Mouse (Mus musculus): ENCODE data around the gene Efhc1.

The Efhc1 gene

GRCm38 (mm10) chr1:20943016-20943415 lies 8.4 kb upstream of the Efhc1 start:
- in situ Hi-C loops (cut with MboI, MseI), result no loop called here

- in situ Hi-C loops (cut with MboI, MseI), result no loop called here
Observed at GRCm38 (mm10) chr1:20951799-20952198, 373 bp downstream of the Efhc1 start.

GRCm38 (mm10) chr1:20954876-20955275 lies 3.5 kb downstream of the Efhc1 start:
- in situ Hi-C loops (cut with MboI, MseI), result no loop called here

- in situ Hi-C loops (cut with MboI, MseI), result no loop called here
Observed at GRCm38 (mm10) chr1:20969642-20970041, 18.2 kb downstream of the Efhc1 start.

- in situ Hi-C loops (cut with MboI, MseI), result no loop called here
Observed at GRCm38 (mm10) chr1:20973389-20973788, 22.0 kb downstream of the Efhc1 start.

GRCm38 (mm10) chr1:20974341-20975135 lies 23.1 kb downstream of the Efhc1 start:
- in situ Hi-C loops (cut with MboI, MseI), result loop anchor here (5.0 kb wide), 1 partner anchor 58 kb away; no protein-coding TSS in a partner anchor

- in situ Hi-C loops (cut with MboI, MseI), result no loop called here
Observed at GRCm38 (mm10) chr1:20980553-20980952, 29.1 kb downstream of the Efhc1 start.

- in situ Hi-C loops (cut with MboI, MseI), result no loop called here
Observed at GRCm38 (mm10) chr1:20981764-20982163, 30.3 kb downstream of the Efhc1 start.

GRCm38 (mm10) chr1:20984103-20984502 lies 32.7 kb downstream of the Efhc1 start:
- in situ Hi-C loops (cut with MboI, MseI), result no loop called here

GRCm38 (mm10) chr1:20984582-20984981 lies 33.2 kb downstream of the Efhc1 start:
- in situ Hi-C loops (cut with MboI, MseI), result no loop called here

- in situ Hi-C loops (cut with MboI, MseI), result no loop called here
Observed at GRCm38 (mm10) chr1:20986378-20987056, 35.1 kb downstream of the Efhc1 start.

GRCm38 (mm10) chr1:20989461-20990083 lies 38.1 kb downstream of the Efhc1 start:
- in situ Hi-C loops (cut with MboI, MseI), result no loop called here

GRCm38 (mm10) chr1:20993690-20994089 lies 42.3 kb downstream of the Efhc1 start:
- in situ Hi-C loops (cut with MboI, MseI), result no loop called here

- in situ Hi-C loops (cut with MboI, MseI), result no loop called here
Observed at GRCm38 (mm10) chr1:20994338-20994737, 42.9 kb downstream of the Efhc1 start.

GRCm38 (mm10) chr1:20995331-20995986 lies 44.0 kb downstream of the Efhc1 start:
- in situ Hi-C loops (cut with MboI, MseI), result no loop called here

GRCm38 (mm10) chr1:20996603-20997327 lies 45.3 kb downstream of the Efhc1 start:
- in situ Hi-C loops (cut with MboI, MseI), result no loop called here

GRCm38 (mm10) chr1:20997328-20997689 lies 45.9 kb downstream of the Efhc1 start:
- in situ Hi-C loops (cut with MboI, MseI), result no loop called here

GRCm38 (mm10) chr1:20997881-20998389 lies 46.5 kb downstream of the Efhc1 start:
- in situ Hi-C loops (cut with MboI, MseI), result no loop called here

GRCm38 (mm10) chr1:21002246-21003142 lies 51.1 kb downstream of the Efhc1 start:
- in situ Hi-C loops (cut with MboI, MseI), result no loop called here

- in situ Hi-C loops (cut with MboI, MseI), result no loop called here
Observed at GRCm38 (mm10) chr1:21004596-21004995, 53.2 kb downstream of the Efhc1 start.

Data from regulatory T cell (primary cell).